Mouse (Mus musculus): ENCODE data around the gene Pacsin2. TPM values are rescaled to one million over a fixed set of nuclear protein-coding genes. Genes with fewer than 3 reads are reported as not detected.

Gene Pacsin2
- polyA plus RNA-seq, 1 experiment from 2014 or later = 42.5 TPM

GRCm38 (mm10) chr15:83337903-83338870 lies 126.2 kb downstream of the Pacsin2 start:
- Histone ChIP-seq H3K36me3 (ENCODE audit: control insufficient read depth, insufficient read depth, low read length) (peaks cover 29% of the 10 kb centered on the region), H3K27me3 (ENCODE audit: control insufficient read depth, insufficient read depth, low read length) (no peaks in the 10 kb centered on the region), H3K4me3 (ENCODE audit: low read depth, low read length) (no peak overlapping the region), H3K27ac (replicated peaks) (peak overlapping the region; percentile 53), H3K4me2 (replicated peaks; ENCODE audit: low read depth) (no peak overlapping the region), H3K9ac (ENCODE audit: low read length) (no peak overlapping the region), H3K4me1 (replicated peaks; ENCODE audit: control insufficient read depth, insufficient read depth) (no peaks in the 10 kb centered on the region), H3K9me3 (ENCODE audit: control insufficient read depth, low read length) (no peaks in the 10 kb centered on the region)
- 58% methylated on average over 8 of the region's 8 CpGs for WGBS
- TF ChIP-seq CTCF (IDR thresholded peaks at IDR 0.05; ENCODE audit: low read depth) (no peak), EP300 (optimal IDR thresholded peaks at IDR 0.05) (no peak)
- DNase-seq (ENCODE audit: low spot score) = peak; percentile 77
- ATAC-seq (ENCODE audit: low FRiP score, low TSS enrichment) = peak; percentile 92

- Histone ChIP-seq H3K9me3 (ENCODE audit: control insufficient read depth, low read length) (no peaks in the 10 kb centered on the region), H3K4me3 (ENCODE audit: low read depth, low read length) (no peak overlapping the region), H3K36me3 (ENCODE audit: control insufficient read depth, insufficient read depth, low read length) (peaks cover 41% of the 10 kb centered on the region), H3K27ac (replicated peaks) (no peak overlapping the region), H3K27me3 (ENCODE audit: control insufficient read depth, insufficient read depth, low read length) (no peaks in the 10 kb centered on the region), H3K4me2 (replicated peaks; ENCODE audit: low read depth) (no peak overlapping the region), H3K9ac (ENCODE audit: low read length) (no peak overlapping the region), H3K4me1 (replicated peaks; ENCODE audit: control insufficient read depth, insufficient read depth) (no peaks in the 10 kb centered on the region)
- WGBS = 85% methylated on average over 3 of the region's 3 CpGs
- ATAC-seq (ENCODE audit: low FRiP score, low TSS enrichment) (no peak; the same call in 1 of the 2 replicates), DNase-seq (ENCODE audit: low spot score) (peak; percentile 45)
- no peak for TF ChIP-seq EP300 (optimal IDR thresholded peaks at IDR 0.05)
- peak; percentile 73 for TF ChIP-seq CTCF (IDR thresholded peaks at IDR 0.05; ENCODE audit: low read depth)
These were observed 132.0 kb downstream of the Pacsin2 start for GRCm38 (mm10) chr15:83332373-83332772.

GRCm38 (mm10) chr15:83328952-83329351 lies 135.5 kb downstream of the Pacsin2 start:
- 83% methylated on average over 5 of the region's 5 CpGs for WGBS
- TF ChIP-seq CTCF (IDR thresholded peaks at IDR 0.05; ENCODE audit: low read depth) = no peak
- H3K27me3 ChIP-seq (ENCODE audit: control insufficient read depth, insufficient read depth, low read length) = no peaks in the 10 kb centered on the region
- no peak overlapping the region for H3K4me3 ChIP-seq (ENCODE audit: low read depth, low read length)
- no peak for ATAC-seq (ENCODE audit: low FRiP score, low TSS enrichment)
- no peaks in the 10 kb centered on the region for H3K4me1 ChIP-seq (replicated peaks; ENCODE audit: control insufficient read depth, insufficient read depth)
- no peaks in the 10 kb centered on the region for H3K9me3 ChIP-seq (ENCODE audit: control insufficient read depth, low read length)
- no peak overlapping the region for H3K9ac ChIP-seq (ENCODE audit: low read length)
- no peak overlapping the region for H3K27ac ChIP-seq (replicated peaks)
- no peak for DNase-seq (ENCODE audit: low spot score)
- peaks cover 24% of the 10 kb centered on the region for H3K36me3 ChIP-seq (ENCODE audit: control insufficient read depth, insufficient read depth, low read length)
- no peak overlapping the region for H3K4me2 ChIP-seq (replicated peaks; ENCODE audit: low read depth)

Other genes starting within 250 kb of the Pacsin2 start
- 23.0 and 24.4 TPM in 2 replicates for gene A4galt, start 212.8 kb downstream of the Pacsin2 start, polyA plus RNA-seq (2015; fragmentation: Nextera tagmentation; extraction: Ambion mirVana)
- 57.0 and 60.3 TPM in 2 replicates for gene Arfgap3, start 114.4 kb downstream of the Pacsin2 start, polyA plus RNA-seq (2015; fragmentation: Nextera tagmentation; extraction: Ambion mirVana)
- gene Ttll1, start 46.3 kb upstream of the Pacsin2 start, polyA plus RNA-seq (2015; fragmentation: Nextera tagmentation; extraction: Ambion mirVana) = 10.2 and 11.4 TPM in 2 replicates
- 4.2 and 5.2 TPM in 2 replicates for gene Bik, start 62.3 kb upstream of the Pacsin2 start, polyA plus RNA-seq (2015; fragmentation: Nextera tagmentation; extraction: Ambion mirVana)
- gene Tspo, start 99.0 kb upstream of the Pacsin2 start, polyA plus RNA-seq (2015; fragmentation: Nextera tagmentation; extraction: Ambion mirVana) = 277 and 284 TPM in 2 replicates
- gene Mcat, start 99.2 kb upstream of the Pacsin2 start, polyA plus RNA-seq (2015; fragmentation: Nextera tagmentation; extraction: Ambion mirVana) = 24.9 and 25.5 TPM in 2 replicates
- 17.3 and 17.6 TPM in 2 replicates for gene Ttll12, start 130.6 kb upstream of the Pacsin2 start, polyA plus RNA-seq (2015; fragmentation: Nextera tagmentation; extraction: Ambion mirVana)